Mouse (Mus musculus): ENCODE results near the gene Gm42372. TPM values are rescaled to one million over a fixed set of nuclear protein-coding genes. Genes with fewer than 3 reads are reported as not detected.
"Not testable (repeated sequence)": the region's sequence is repeated elsewhere in the genome, so short reads cannot be mapped to it uniquely, and the experiment has no call there.

Gm42372 gene
- total RNA-seq, 1 experiment, result 0.13 TPM

DNA sequence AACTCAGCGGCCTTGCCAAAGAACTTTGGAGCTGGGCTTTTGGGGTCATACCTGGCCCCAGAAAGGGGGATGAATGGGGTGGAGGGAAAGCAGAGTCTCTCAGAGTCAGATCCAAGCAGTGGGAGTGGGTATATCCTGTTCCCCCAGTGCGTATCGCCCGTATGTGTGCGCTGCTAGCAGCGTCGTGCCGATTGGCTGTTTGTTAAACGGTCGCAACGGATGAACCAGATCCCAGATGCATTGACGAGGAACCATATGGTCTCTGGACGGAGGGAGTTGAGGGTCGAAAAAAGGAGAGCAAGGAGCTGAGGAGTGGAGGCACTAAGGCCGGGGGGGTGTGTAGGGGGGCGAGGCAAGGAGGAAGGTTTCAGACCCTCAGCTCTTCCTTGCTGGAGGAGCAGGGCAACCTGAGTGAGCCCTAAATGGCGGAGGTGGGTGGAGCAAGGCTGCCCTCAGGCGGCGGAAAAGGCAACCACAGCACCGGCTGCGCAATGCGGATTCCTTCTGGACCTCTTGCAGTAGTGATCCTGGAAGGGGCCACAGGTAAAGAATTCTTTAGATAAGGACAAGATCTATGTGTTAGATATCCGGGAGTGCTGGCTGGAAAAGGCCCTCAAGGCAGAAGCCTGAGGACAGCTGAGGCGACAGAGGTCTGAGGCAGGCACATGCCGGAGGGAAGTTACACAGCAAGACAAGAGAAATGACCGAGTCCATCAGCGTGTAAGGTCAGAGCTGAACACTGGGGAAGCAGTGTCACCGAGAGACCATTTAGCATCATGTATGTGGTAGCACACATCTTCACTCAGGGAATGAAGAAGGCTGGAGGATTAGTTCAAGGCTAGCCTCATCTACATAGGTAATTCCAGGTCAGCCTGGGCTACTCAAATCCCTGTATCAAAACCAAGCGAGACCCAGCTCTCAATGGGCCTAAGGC lies 32.7 kb upstream of the Gm42372 start:
- H3K4me3 ChIP-seq (ENCODE audit: insufficient read depth in 1 of 2, low read depth in 1 of 2, low read length in 2 of 2, poor library complexity in 1 of 2, severe bottlenecking in 1 of 2), result peak overlapping the region; percentile 31 to 47
- no peak overlapping the region for H3K27ac ChIP-seq (ENCODE audit: insufficient read depth, low read depth, low read length, poor library complexity, severe bottlenecking)
- no peaks in the 10 kb centered on the region for H3K36me3 ChIP-seq (ENCODE audit: control insufficient read depth, insufficient read depth, low read length, poor library complexity, severe bottlenecking)
- H3K9ac ChIP-seq (ENCODE audit: insufficient read depth, low read depth, low read length, poor library complexity, severe bottlenecking), result no peak overlapping the region; the same call in 1 of the 2 replicates
- DNase-seq (ENCODE audit: low read depth, low spot score), result no peak
- no peaks in the 10 kb centered on the region for H3K9me3 ChIP-seq (ENCODE audit: control insufficient read depth, insufficient read depth, low read depth, low read length)
- peaks cover 3 to 7% of the 10 kb centered on the region in 2 experiments; a peak in 2 of 4 replicates for H3K4me1 ChIP-seq (ENCODE audit: control insufficient read depth in 2 of 2, insufficient read depth in 2 of 2, low read length in 2 of 2, poor library complexity in 1 of 2)
- TF ChIP-seq MAFK (IDR thresholded peaks at IDR 0.05; ENCODE audit: insufficient read depth, low read depth, low read length), result no peak
- no peak for TF ChIP-seq ZC3H11A (IDR thresholded peaks at IDR 0.05; ENCODE audit: borderline replicate concordance, low read depth, low read length)
- TF ChIP-seq CHD2 (IDR thresholded peaks at IDR 0.05; ENCODE audit: low read depth, low read length), result no peak
- TF ChIP-seq HCFC1 (IDR thresholded peaks at IDR 0.05; ENCODE audit: borderline replicate concordance, insufficient read depth, low read length), result no peak
- TF ChIP-seq ZNF384 (IDR thresholded peaks at IDR 0.05; ENCODE audit: low read depth, low read length), result no peak
- in situ Hi-C loops (cut with MboI; ENCODE audit: low sequenced_read_pairs in 2 of 2, unreplicated experiment in 2 of 2), result loop anchor here in 1 of 2 experiments (5.0 kb wide), 1 partner anchor 42 kb away; the partner anchor contains the start of gene Ccdc8

DNA sequence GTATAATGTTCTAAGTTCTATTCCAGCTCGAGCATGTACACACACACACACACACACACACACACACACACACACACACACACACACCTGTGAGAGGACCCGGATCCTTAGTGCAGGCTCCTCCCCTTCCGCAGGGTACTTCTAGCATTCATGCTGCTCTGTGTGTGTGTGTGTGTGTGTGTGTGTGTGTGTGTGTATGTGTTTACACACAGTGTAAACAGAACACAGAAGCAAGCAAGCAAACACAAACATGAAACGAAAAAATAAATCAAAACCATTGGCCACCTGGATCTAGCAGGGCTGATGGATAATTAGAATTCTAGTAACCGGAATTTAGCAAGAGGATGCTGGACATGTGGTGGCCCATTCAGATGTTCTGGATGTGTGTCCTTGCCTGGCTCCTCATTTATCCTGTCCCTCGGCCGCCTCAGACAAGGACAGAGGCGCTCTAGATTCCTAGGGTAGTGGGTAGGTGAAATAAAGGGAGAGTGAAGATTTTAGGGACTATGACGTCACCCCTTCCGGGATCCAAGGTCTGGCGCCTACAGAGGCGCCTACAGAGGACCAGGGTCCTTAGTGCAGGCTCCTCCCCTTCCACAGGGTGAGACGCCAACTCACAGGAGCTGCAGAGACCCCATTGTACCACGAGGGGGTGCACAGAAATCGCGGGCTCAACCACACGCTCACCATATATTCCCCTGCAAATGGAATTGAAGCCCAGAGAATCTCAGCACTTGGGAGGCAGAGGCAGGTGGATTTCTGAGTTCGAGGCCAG lies 31.8 kb upstream of the Gm42372 start:
- Histone ChIP-seq H3K4me3 (ENCODE audit: insufficient read depth in 1 of 2, low read depth in 1 of 2, low read length in 2 of 2, poor library complexity in 1 of 2, severe bottlenecking in 1 of 2) (no peak overlapping the region), H3K9ac (ENCODE audit: insufficient read depth, low read depth, low read length, poor library complexity, severe bottlenecking) (no peak overlapping the region), H3K36me3 (ENCODE audit: control insufficient read depth, insufficient read depth, low read length, poor library complexity, severe bottlenecking) (no peaks in the 10 kb centered on the region), H3K9me3 (ENCODE audit: control insufficient read depth, insufficient read depth, low read depth, low read length) (no peaks in the 10 kb centered on the region), H3K4me1 (ENCODE audit: control insufficient read depth in 2 of 2, insufficient read depth in 2 of 2, low read length in 2 of 2, poor library complexity in 1 of 2) (peaks cover 3 to 7% of the 10 kb centered on the region in 2 experiments; a peak in 2 of 4 replicates), H3K27ac (ENCODE audit: insufficient read depth, low read depth, low read length, poor library complexity, severe bottlenecking) (no peak overlapping the region)
- in situ Hi-C loops (cut with MboI; ENCODE audit: low sequenced_read_pairs in 2 of 2, unreplicated experiment in 2 of 2), result loop anchor here in 1 of 2 experiments (5.0 kb wide), 1 partner anchor 41 kb away; the partner anchor contains the start of gene Ccdc8
- peak; percentile 92 for DNase-seq (ENCODE audit: low read depth, low spot score)
- TF ChIP-seq ZNF384 (IDR thresholded peaks at IDR 0.05; ENCODE audit: low read depth, low read length) (no peak), HCFC1 (IDR thresholded peaks at IDR 0.05; ENCODE audit: borderline replicate concordance, insufficient read depth, low read length) (no peak), MAFK (IDR thresholded peaks at IDR 0.05; ENCODE audit: insufficient read depth, low read depth, low read length) (no peak), ZC3H11A (IDR thresholded peaks at IDR 0.05; ENCODE audit: borderline replicate concordance, low read depth, low read length) (no peak), CHD2 (IDR thresholded peaks at IDR 0.05; ENCODE audit: low read depth, low read length) (no peak)

DNA sequence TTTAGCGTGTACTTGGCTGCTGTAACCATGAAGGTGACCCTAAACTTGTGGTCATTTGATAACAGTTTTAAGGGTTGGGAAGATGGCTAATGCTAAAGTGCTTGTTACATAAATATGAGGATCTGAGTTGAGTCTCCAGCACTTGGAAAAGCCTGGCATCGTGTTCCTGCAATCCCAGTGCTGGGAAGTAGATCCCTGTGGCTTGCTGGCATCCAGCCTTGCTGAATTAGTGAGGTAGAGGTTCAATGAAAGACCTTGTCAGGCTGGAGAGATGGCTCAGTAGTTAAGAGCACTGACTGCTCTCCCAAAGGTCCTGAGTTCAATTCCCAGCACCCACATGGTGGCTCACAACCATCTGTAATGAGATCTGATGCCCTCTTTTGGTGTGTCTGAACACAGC lies 29.1 kb upstream of the Gm42372 start:
- not testable (repeated sequence) for H3K4me1 ChIP-seq (ENCODE audit: control insufficient read depth in 2 of 2, insufficient read depth in 2 of 2, low read length in 2 of 2, poor library complexity in 1 of 2); H3K27ac ChIP-seq (ENCODE audit: insufficient read depth, low read depth, low read length, poor library complexity, severe bottlenecking); H3K9me3 ChIP-seq (ENCODE audit: control insufficient read depth, insufficient read depth, low read depth, low read length); DNase-seq (ENCODE audit: low read depth, low spot score); H3K36me3 ChIP-seq (ENCODE audit: control insufficient read depth, insufficient read depth, low read length, poor library complexity, severe bottlenecking); H3K9ac ChIP-seq (ENCODE audit: insufficient read depth, low read depth, low read length, poor library complexity, severe bottlenecking); H3K4me3 ChIP-seq (ENCODE audit: insufficient read depth in 1 of 2, low read depth in 1 of 2, low read length in 2 of 2, poor library complexity in 1 of 2, severe bottlenecking in 1 of 2)
- in situ Hi-C loops (cut with MboI; ENCODE audit: low sequenced_read_pairs in 2 of 2, unreplicated experiment in 2 of 2), result loop anchor here in 1 of 2 experiments (5.0 kb wide), 1 partner anchor 39 kb away; the partner anchor contains the start of gene Ccdc8

DNA sequence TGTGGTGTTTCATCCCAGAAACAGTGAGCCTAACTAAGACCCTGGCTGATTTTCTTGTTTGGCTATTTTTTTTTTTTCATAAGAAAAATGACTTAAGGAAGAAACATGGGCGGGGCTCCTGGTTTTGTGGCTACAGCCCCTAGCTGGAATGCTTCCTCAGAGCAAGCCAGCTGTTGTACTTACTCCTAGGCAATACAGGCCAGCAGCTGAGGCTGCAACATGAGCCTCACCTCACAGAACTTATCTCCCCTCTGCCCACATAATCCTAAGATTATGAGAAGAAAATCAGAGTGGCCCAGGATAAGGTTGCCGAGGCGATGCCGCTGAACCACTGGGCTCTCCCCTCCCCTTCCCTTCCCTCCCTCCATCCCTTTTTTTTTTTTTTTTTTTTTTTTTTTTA lies 27.2 kb upstream of the Gm42372 start:
- DNase-seq (ENCODE audit: low read depth, low spot score), result no peak
- H3K27ac ChIP-seq (ENCODE audit: insufficient read depth, low read depth, low read length, poor library complexity, severe bottlenecking), result no peak overlapping the region
- H3K36me3 ChIP-seq (ENCODE audit: control insufficient read depth, insufficient read depth, low read length, poor library complexity, severe bottlenecking), result no peaks in the 10 kb centered on the region
- H3K4me3 ChIP-seq (ENCODE audit: insufficient read depth in 1 of 2, low read depth in 1 of 2, low read length in 2 of 2, poor library complexity in 1 of 2, severe bottlenecking in 1 of 2), result no peak overlapping the region
- TF ChIP-seq ZC3H11A (IDR thresholded peaks at IDR 0.05; ENCODE audit: borderline replicate concordance, low read depth, low read length) (no peak), ZNF384 (IDR thresholded peaks at IDR 0.05; ENCODE audit: low read depth, low read length) (no peak)
- no peak overlapping the region for H3K9ac ChIP-seq (ENCODE audit: insufficient read depth, low read depth, low read length, poor library complexity, severe bottlenecking)
- H3K9me3 ChIP-seq (ENCODE audit: control insufficient read depth, insufficient read depth, low read depth, low read length), result no peaks in the 10 kb centered on the region
- in situ Hi-C loops (cut with MboI; ENCODE audit: low sequenced_read_pairs in 2 of 2, unreplicated experiment in 2 of 2), result no loop called here
- H3K4me1 ChIP-seq (ENCODE audit: control insufficient read depth in 2 of 2, insufficient read depth in 2 of 2, low read length in 2 of 2, poor library complexity in 1 of 2), result peaks cover 0 to 3% of the 10 kb centered on the region in 2 experiments; a peak in 1 of 4 replicates

Measured in ES-E14 (cell line).